In the genomic region with DNA sequence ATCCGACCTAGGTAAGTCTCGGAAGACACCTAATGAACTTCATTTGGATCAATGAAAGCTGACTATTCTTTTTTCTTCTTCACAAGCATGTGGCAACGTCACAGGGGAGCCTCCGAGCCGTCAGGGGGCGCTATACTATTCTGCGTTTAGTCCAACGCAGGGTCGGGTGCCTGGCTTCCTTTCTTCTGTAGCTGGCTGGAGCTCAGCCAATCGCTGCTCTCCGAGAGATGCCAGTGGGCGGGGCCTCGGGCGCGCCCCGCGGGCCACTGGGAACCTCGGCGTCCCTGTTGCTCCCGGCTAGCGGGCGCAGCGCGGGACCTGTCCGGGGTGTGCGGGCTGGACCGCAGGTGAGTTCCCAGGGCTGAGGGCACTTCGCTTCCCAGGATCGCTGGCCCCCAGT, we compare ENCODE assay signal across 8 mouse cellular contexts. TPM values are rescaled to one million over a fixed set of nuclear protein-coding genes. Genes with fewer than 3 reads are reported as not detected.
A peak's percentile ranks its signal among the peaks of the same experiment; 100 is the strongest.
DNase-seq lines count a peak whose midpoint lies in the region; ATAC-seq lines count a peak whose summit lies in the region.

A gene (plus strand): TSS at position 233 of the 400 bp plus-strand sequence.

- no peaks in the 10 kb centered on the region for H3K27me3 ChIP-seq in heart, embryonic 14.5 days (ENCODE audit: control insufficient read depth, insufficient read depth, low read length)
- H3K27me3 ChIP-seq in liver, embryonic 13.5 days: peaks cover 13% of the 10 kb centered on the region
- no peaks in the 10 kb centered on the region for H3K27me3 ChIP-seq in stomach, embryonic 16.5 days (ENCODE audit: control insufficient read depth, insufficient read depth, low read length)

- peak; percentile 93 for DNase-seq in c-Kit-negative CD71-positive TER-119-positive erythroid progenitor cells, embryonic 14.5 days (ENCODE audit: low read depth, low spot score)
- peak; percentile 90 for DNase-seq in fibroblast of lung, adult 2 months (ENCODE audit: low read depth)
- peak; percentile 99 for DNase-seq in kidney, postnatal 14 days
- DNase-seq in liver, embryonic 13.5 days: peak; percentile 96
- DNase-seq in neural tube, embryonic 10.5 days (ENCODE audit: extremely low spot score, low spot score): peak; percentile 100

- H3K36me3 ChIP-seq in heart, embryonic 14.5 days (ENCODE audit: control insufficient read depth, insufficient read depth, low read length): peaks cover 20% of the 10 kb centered on the region
- peaks cover 18% of the 10 kb centered on the region for H3K36me3 ChIP-seq in liver, embryonic 13.5 days
- H3K36me3 ChIP-seq in stomach, embryonic 16.5 days (ENCODE audit: control insufficient read depth, insufficient read depth, low read length): no peaks in the 10 kb centered on the region; the same call in 1 of the 2 replicates

- under 1% methylated on average over 29 of the region's 29 CpGs for WGBS in heart, embryonic 14.5 days
- WGBS in liver, embryonic 13.5 days (ENCODE audit: insufficient replicate concordance): 0% methylated on average over 29 of the region's 29 CpGs
- under 1% methylated on average over 29 of the region's 29 CpGs for WGBS in stomach, embryonic 16.5 days

- H3K4me3 ChIP-seq in heart, embryonic 14.5 days (ENCODE audit: control insufficient read depth in 1 of 2, insufficient read depth in 1 of 2, low read depth in 1 of 2, low read length in 2 of 2): peak within 1 kb of the TSS; percentile 81 to 98
- H3K4me3 ChIP-seq in liver, embryonic 13.5 days (replicated peaks): peak within 1 kb of the TSS; percentile 90
- peak within 1 kb of the TSS; percentile 77 for H3K4me3 ChIP-seq in stomach, embryonic 16.5 days (replicated peaks; ENCODE audit: low read length)

- H3K27ac ChIP-seq in heart, embryonic 14.5 days (replicated peaks in 1 of 2; ENCODE audit: control insufficient read depth in 1 of 2, insufficient read depth in 1 of 2, low read depth in 2 of 2, low read length in 2 of 2): peak within 1 kb of the TSS; percentile 6 to 35; a peak in 2 of 4 replicates
- peak within 1 kb of the TSS; percentile 36; the same call in 1 of the 2 replicates for H3K27ac ChIP-seq in liver, embryonic 13.5 days
- no peak within 1 kb of the TSS for H3K27ac ChIP-seq in stomach, embryonic 16.5 days (ENCODE audit: low read length)

- H3K4me2 ChIP-seq in heart, embryonic 14.5 days (ENCODE audit: low read length): peak within 1 kb of the TSS; percentile 87
- H3K4me2 ChIP-seq in liver, embryonic 13.5 days: peak within 1 kb of the TSS; percentile 87
- H3K4me2 ChIP-seq in stomach, embryonic 16.5 days (ENCODE audit: low read depth, low read length): peak within 1 kb of the TSS; percentile 96

- no peaks in the 10 kb centered on the region for H3K9me3 ChIP-seq in heart, embryonic 14.5 days (ENCODE audit: control insufficient read depth, low read length)
- H3K9me3 ChIP-seq in liver, embryonic 13.5 days (replicated peaks): no peaks in the 10 kb centered on the region
- no peaks in the 10 kb centered on the region for H3K9me3 ChIP-seq in stomach, embryonic 16.5 days (replicated peaks; ENCODE audit: control insufficient read depth, low read length)

- peaks cover 2 to 15% of the 10 kb centered on the region in 2 experiments; a peak in 3 of 4 replicates for H3K4me1 ChIP-seq in heart, embryonic 14.5 days (ENCODE audit: control insufficient read depth in 2 of 2, insufficient read depth in 2 of 2, low read length in 2 of 2)
- peaks cover 19% of the 10 kb centered on the region for H3K4me1 ChIP-seq in liver, embryonic 13.5 days (replicated peaks)
- H3K4me1 ChIP-seq in stomach, embryonic 16.5 days (ENCODE audit: control insufficient read depth, insufficient read depth, low read length): peaks cover 14% of the 10 kb centered on the region

- peak; percentile 99 for ATAC-seq in CD4-positive, CD25-positive, alpha-beta regulatory T cell, adult 4 months
- ATAC-seq in heart, embryonic 14.5 days (ENCODE audit: insufficient number of reproducible peaks, insufficient read depth, low FRiP score, low read depth): peak; percentile 96
- peak; percentile 99 for ATAC-seq in liver, embryonic 13.5 days (ENCODE audit: low read depth)
- peak; percentile 96 for ATAC-seq in stomach, embryonic 16.5 days (ENCODE audit: insufficient read depth, low FRiP score)

- peak within 1 kb of the TSS; percentile 97 for H3K9ac ChIP-seq in heart, embryonic 14.5 days (ENCODE audit: low read length)
- H3K9ac ChIP-seq in liver, embryonic 13.5 days: peak within 1 kb of the TSS; percentile 93
- H3K9ac ChIP-seq in stomach, embryonic 16.5 days (ENCODE audit: low read length): peak within 1 kb of the TSS; percentile 95

RNA-seq across cellular contexts. Expression of the gene that starts here (rescaled TPM):
- polyA plus RNA-seq in CD4-positive, CD25-positive, alpha-beta regulatory T cell, adult 4 months (2017; shearing (Covaris generic)): 10 to 100 TPM; 37.5 to 54.9 TPM
- 61.2 and 63.8 TPM in 2 replicates for polyA plus RNA-seq in heart, embryonic 14.5 days (2014; fragmentation: Nextera tagmentation; extraction: Ambion mirVana)
- polyA plus RNA-seq in liver, embryonic 13.5 days (2015; fragmentation: Nextera tagmentation; extraction: Ambion mirVana): 29.1 and 33.0 TPM in 2 replicates
- 56.2 and 56.4 TPM in 2 replicates for polyA plus RNA-seq in stomach, embryonic 16.5 days (2015; fragmentation: Nextera tagmentation; extraction: Ambion mirVana)
